Mouse (Mus musculus) adrenal gland, postnatal 4 days (tissue): ENCODE measurements at regions not wholly inside any gene's neighbourhood (a gene's known extent, or its start where the extent isn't known, plus 50 kb on each side); places are given as distances from the start of the nearest gene placed in this dataset.

Source experiments
- DNase-seq, 2 experiments: peaks; one replicate each; pipeline ENCODE4 v3.0.0; 2021 to 2022; ENCODE audit warnings: low spot score in 2 of 2, mixed read lengths in 2 of 2

GRCm38 (mm10) chr16:78635257-78635656 lies 58.7 kb upstream of the D16Ertd472e start:
- DNase-seq = peak; percentile 20 to 25

GRCm38 (mm10) chr16:78631797-78632196 lies 55.3 kb upstream of the D16Ertd472e start:
- no peak for DNase-seq

- DNase-seq = no peak
Measured at GRCm38 (mm10) chr16:78626803-78627202, 50.3 kb upstream of the D16Ertd472e start.
